Mouse (Mus musculus): ENCODE measurements around the gene 1700001F09Rik.
"Not testable (repeated sequence)": the region's sequence is repeated elsewhere in the genome, so short reads cannot be mapped to it uniquely, and the experiment has no call there.

Gene 1700001F09Rik

DNA sequence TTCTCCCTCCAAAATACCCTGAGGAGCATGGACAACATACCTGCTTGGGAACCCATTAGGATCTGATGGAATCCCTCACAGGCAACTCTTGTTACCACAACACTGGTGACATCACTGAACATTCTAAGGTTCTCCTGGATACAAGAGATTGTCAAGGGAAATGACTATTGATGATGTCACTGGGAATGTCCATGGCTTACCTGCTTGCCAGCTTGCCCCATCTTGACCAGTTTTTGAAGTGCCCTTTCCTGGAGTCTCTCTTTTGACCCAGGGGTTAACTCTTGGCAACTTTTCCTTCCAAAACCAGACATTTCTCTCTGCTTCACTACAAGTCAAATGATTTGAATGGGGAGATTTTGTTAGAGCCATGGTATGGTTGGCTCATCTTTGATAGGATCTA lies at the start of gene 1700001F09Rik:
TSS of gene 1700001F09Rik (minus strand) at position 101 of the 400 bp plus-strand sequence.
- DNase-seq = not testable (repeated sequence)

- peak in 1 of 2 experiments; percentile 14 for DNase-seq
Observed at GRCm38 (mm10) chr14:43361713-43362112, 14.1 kb upstream of the 1700001F09Rik start.

DNA sequence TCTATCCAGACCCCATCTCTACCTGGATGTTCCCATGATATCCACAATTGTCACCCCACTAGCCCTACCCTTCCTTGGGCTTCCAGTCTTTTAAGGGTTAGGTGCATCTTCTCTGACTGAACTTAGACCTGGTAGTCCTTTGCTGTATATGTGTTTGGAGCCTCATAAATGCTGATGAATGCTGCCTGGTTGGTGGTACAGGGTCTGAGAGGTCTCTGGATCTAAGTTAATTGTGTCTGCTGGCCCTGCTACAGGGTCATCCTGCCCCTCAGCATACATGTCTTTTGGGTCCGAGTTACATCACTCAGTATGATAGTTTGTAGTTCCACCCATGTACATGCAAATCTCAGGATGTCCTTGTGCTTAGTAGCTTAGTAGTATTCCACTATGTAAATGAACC lies 11.6 kb upstream of the 1700001F09Rik start:
- DNase-seq = not testable (repeated sequence)

DNA sequence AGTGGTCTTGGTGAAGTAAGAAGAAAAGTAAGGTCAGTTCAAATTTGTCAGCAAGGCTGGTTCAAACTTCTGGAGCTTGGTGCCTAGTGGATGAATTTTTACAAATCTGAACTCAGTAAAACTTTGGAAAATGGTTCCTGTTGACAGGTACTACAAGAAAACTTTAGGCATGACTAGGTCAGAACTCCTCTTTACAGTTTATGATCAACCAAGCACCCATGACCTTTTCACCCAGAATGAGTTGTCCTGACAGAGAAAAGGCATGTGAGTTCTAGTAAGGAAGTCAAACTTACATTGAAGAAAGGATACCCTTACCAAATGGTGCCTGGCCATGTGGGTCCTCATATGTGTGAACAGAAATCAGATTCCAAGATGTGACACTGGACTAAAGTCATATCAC lies 9.9 kb upstream of the 1700001F09Rik start:
- not testable (repeated sequence) for DNase-seq

DNA sequence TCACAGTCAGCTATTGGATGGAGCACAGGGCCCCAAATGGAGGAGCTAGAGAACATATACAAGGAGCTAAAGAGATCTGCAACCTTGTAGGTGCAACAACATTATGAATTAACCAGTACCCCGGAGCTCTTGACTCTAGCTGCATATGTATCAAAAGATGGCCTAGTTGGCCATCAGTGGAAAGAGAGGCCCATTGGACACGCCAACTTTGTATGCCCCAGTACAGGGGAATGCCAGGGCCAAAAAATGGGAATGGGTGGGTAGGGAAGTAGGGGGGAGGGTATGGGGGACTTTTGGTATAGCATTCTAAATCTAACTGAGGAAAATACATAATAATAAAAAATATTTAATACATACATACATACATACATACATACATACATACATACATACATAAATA lies 5.3 kb upstream of the 1700001F09Rik start:
- not testable (repeated sequence) for DNase-seq

- DNase-seq = not testable (repeated sequence)
Observed at GRCm38 (mm10) chr14:43337646-43338045, 10.0 kb downstream of the 1700001F09Rik start.

DNA sequence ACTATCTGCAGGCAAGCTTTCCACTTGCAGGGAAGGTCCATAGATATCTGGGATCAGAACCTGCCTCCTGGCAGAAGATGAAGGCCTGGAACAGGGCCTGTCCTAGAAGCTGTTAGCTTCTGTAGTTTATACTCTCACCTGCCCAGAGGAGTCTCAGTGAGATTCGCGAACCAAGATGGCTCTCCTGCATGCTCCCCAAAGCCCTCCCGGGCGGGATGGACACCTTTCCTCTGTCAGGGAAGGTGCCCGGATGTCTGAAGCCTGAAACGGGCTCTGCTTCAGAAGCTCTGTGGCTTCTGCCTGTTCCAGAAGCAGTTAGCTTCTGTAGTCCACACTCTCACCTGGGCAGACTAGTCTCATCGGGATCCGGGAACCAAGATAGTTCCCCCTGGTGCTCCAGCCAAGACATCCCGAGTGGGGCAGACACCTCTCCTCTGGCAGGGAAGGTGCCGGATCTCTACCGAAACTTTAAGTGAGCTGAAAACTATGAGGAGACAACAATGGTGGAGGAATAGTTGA lies 16.2 kb downstream of the 1700001F09Rik start:
- not testable (repeated sequence) for DNase-seq

DNA sequence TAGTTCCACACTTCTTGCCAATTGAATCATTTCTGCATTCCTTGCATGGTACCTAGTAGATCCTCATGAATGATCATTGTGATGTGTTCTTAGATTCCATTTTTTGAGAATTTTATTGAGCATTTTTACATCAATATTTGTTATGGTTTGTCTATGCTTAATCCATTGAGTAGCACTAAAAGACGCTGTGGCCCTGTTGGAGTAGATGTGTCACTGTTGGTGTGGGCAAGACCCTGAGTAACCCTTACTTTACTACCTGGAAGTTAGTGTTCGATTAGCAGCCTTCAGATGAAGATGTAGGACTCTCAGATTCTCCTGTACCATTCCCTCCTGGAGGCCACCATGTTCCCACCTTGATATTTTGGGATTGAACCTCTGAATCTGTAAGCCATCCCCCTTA lies 19.0 kb downstream of the 1700001F09Rik start:
- DNase-seq = not testable (repeated sequence)

GRCm38 (mm10) chr14:43319516-43319915 lies 28.1 kb downstream of the 1700001F09Rik start:
- not testable (repeated sequence) for DNase-seq

GRCm38 (mm10) chr14:43293503-43293902 lies 54.1 kb downstream of the 1700001F09Rik start, which contains the start of gene Gm8127:
Gene Gm8127, minus strand, starts transcription at chr14:43293832.
- not testable (repeated sequence) for DNase-seq
